Mouse (Mus musculus): ENCODE measurements at regions not wholly inside any gene's neighbourhood (a gene's known extent, or its start where the extent isn't known, plus 50 kb on each side); places are given as distances from the start of the nearest gene placed in this dataset.
"Not testable (repeated sequence)": the region's sequence is repeated elsewhere in the genome, so short reads cannot be mapped to it uniquely, and the experiment has no call there.

DNA sequence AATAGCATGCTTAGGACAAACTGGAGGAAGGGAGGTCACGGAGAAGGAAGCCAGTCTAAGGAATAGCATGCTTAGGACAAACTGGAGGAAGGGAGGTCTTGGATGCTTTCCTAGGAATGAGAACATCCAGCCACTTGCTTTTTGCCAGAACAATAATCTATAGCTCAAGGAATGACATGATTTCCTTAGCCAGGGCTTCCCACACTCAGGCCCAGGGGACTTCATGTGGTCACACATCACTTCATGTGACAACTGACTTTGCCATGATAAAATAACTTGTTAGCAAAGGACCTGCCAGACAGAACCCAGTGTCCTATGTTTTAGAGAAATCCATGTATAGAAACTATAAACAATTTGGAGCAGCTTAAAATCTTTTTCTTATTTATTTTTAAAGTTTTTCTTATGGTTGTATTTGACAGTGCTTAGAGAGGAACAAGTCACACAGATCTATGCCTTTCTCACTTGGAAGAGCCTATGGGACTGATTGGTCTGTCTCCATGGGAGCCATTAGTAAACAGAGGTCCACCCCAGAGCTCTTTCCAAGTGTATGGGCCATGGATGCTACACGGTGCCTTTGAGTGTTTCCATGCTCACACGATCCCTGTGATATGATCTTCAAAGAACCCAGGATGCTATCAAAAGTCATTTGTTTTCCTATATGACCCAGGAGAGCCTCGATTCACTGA, 153.3 kb upstream of the Unc93a2 start:
- DNase-seq (ENCODE audit: inconsistent ontology term), result no peak

DNA sequence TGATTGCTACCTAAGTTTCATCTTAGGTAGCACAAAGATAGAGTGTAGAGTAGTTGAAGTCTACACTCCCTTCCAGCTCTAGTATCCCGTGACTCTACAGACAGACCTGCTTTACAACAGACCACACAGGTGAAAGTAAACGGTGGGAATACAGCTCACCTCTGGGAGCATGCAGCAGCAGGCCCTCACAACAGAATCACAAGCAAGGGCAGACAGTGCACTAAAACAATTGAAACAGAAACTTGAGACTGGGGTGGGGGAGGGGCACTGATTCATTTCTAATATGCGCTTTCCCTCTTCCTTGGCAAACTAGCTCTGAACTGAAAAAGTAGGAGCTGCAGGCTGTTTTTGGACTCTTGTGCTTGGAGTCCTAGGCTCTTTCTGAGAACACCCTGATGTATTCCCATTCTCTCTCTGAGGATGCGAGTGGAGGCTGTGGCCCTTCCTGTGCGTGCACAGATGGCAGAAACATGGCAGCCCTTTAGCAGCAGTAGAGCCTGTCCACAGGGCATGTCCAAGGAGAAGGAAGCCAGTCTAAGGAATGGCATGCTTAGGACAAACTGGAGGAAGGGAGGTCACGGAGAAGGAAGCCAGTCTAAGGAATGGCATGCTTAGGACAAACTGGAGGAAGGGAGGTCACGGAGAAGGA, 152.5 kb upstream of the Unc93a2 start:
- no peak for DNase-seq (ENCODE audit: inconsistent ontology term)

- DNase-seq (ENCODE audit: inconsistent ontology term), result no peak
These were observed 151.9 kb upstream of the Unc93a2 start for GRCm38 (mm10) chr17:7537210-7537609.

DNA sequence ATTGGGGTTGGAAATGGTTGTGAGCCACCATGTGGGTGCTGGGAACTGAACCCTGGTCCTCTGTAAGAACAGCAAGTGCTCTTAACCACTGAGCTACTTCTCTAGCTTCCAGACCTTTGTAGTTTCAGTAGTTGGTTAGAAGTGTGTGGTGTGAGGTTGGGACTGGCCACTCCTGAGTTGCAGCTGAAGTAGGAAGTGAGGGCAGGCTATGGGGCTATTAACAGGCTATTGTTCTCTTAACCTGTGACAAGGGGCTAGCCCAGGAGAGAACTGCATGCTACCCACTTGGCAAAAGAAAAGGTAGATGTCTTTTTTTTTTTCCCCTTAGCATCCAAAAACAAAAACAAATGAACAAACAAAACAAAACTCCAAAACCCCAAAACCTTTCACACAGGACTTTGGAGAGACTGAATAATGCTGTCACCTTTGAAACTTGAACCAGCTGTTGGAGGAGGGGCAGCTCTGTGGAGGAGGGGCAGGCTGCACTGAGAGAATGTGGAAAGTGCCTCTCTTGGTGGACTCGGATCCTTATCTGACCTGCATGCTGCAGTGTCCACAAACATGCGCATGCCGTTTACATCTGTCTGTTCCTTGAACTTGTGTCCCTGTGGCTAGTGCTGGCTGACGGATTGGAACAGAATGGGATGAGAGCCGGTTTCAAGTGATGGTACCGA, 149.3 kb upstream of the Unc93a2 start:
- no peak for DNase-seq (ENCODE audit: inconsistent ontology term)

- DNase-seq (ENCODE audit: inconsistent ontology term), result no peak
These were observed 148.3 kb upstream of the Unc93a2 start for GRCm38 (mm10) chr17:7533552-7533951.

DNA sequence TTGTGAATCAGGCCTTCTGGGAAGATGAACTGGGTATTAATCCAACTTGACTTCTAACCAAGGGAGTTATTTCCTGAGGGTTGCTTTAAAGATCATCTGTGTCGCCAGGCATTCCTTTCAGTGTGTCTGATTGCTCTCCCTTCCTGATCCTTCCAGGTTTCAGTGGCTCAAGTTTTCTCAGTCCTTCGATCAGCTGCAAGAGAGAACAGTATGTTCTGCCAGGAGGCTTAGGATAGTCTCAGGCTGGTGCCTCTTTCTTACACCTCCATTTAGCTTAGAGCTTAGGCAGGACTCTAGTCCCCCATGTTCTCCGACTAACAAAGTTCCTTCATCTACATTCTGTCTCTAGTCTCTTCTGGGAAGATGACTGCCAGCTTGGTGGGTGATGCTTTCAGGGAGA, 147.4 kb upstream of the Unc93a2 start:
- no peak for DNase-seq (ENCODE audit: inconsistent ontology term)

DNA sequence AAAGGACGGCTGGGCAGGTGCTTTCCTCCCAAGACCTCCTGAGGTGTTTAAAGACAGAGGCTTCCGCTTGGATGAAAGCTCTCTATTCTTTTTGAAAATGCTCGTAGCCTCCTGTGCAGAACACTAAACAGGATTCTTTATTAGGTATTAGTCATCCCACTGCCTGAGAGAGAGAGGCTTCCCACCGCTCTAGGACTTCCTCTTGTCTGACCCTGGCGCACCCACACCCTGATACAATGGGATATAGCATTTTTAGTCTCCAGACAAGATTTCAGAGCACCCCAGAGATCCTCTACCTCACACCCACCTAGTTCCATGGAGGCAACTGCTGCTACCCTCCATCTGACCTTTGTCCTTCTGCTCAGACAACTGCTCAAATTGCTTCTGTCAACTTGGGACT, 144.0 kb upstream of the Unc93a2 start:
- DNase-seq (ENCODE audit: inconsistent ontology term), result peak; percentile 45

GRCm38 (mm10) chr17:7527681-7528080, 142.4 kb upstream of the Unc93a2 start:
- DNase-seq (ENCODE audit: inconsistent ontology term), result peak; percentile 29

DNA sequence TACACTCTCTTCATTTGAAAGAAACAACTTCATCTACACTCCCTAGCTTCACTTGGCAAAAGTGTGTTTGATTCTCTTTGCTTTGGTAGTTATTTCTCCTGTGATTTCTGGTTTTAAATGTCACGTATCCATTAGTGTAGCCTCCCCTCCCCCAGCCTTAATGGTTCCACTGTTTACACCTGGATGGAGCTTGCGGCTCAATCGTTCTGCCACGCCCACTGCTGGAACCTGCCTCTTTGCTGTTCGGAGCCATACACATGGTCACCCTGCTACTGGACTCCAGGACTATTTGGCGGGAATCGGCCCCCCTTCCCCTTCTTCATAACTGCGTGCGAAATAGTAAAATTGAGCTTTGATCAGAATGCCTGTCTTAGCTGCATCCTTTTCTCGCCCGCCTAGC, 139.2 kb upstream of the Unc93a2 start:
- DNase-seq (ENCODE audit: inconsistent ontology term), result not testable (repeated sequence)

DNA sequence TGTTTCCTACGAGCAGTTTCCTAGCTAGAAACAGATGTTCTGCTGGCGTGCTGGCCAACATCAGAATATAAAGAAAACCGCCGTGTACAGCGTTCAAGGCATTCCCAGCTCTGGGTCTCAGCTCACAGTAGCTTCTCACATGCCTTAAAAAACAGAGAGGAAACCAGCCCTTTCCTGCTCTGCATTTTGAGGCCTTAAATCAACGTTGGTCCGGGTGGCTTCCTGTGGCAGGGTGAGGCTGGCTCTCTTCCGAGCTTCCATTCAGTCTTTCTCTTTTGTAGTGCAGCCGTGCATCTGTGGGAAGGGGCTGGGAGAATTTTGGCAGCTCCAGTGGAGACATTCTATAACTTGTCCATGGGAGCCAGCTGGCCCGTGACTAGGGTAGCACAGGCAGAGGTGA, 135.9 kb upstream of the Unc93a2 start:
- DNase-seq (ENCODE audit: inconsistent ontology term), result peak; percentile 37
